Mouse (Mus musculus) neural tube, embryonic 13.5 days (tissue): ENCODE data around the gene Pimreg. TPM values are rescaled to one million over a fixed set of nuclear protein-coding genes. Genes with fewer than 3 reads are reported as not detected.

Experiments used
- ATAC-seq: fragments of 200-750 bp; cut with Nextera tagmentation; 2 replicates; pipeline ENCODE4 v1.8.0; 2017; ENCODE audit warnings: low read depth, mild to moderate bottlenecking, moderate TSS enrichment, moderate library complexity
- H3K27ac ChIP-seq: fragments of 300-500 bp; sonication (generic); replicated peaks from 2 replicates; pipeline ENCODE4 v1.5.1; 2015; ENCODE audit warnings: moderate library complexity, mild to moderate bottlenecking, inconsistent platforms
- H3K27me3 ChIP-seq: fragments of 300-500 bp; sonication (generic); 2 replicates; pipeline ENCODE4 v1.6.1; 2015; ENCODE audit warnings: mild to moderate bottlenecking, inconsistent platforms
- H3K36me3 ChIP-seq: fragments of 300-500 bp; sonication (generic); 2 replicates; pipeline ENCODE4 v1.6.1; 2015; ENCODE audit warnings: mild to moderate bottlenecking, inconsistent platforms
- H3K4me1 ChIP-seq: fragments of 300-500 bp; sonication (generic); replicated peaks from 2 replicates; pipeline ENCODE4 v1.6.1; 2015; ENCODE audit warnings: inconsistent platforms
- H3K4me2 ChIP-seq: fragments of 300-500 bp; sonication (generic); 2 replicates; pipeline ENCODE4 v1.6.1; 2015; ENCODE audit warnings: inconsistent platforms, mild to moderate bottlenecking, moderate library complexity
- H3K4me3 ChIP-seq: fragments of 300-500 bp; sonication (generic); 2 replicates; pipeline ENCODE4 v1.5.1; 2015; ENCODE audit warnings: mild to moderate bottlenecking, inconsistent platforms
- H3K9ac ChIP-seq: fragments of 300-500 bp; sonication (generic); 2 replicates; pipeline ENCODE4 v1.6.1; 2015; ENCODE audit warnings: moderate library complexity, mild to moderate bottlenecking, inconsistent platforms
- H3K9me3 ChIP-seq: fragments of 300-500 bp; sonication (generic); 2 replicates; pipeline ENCODE4 v1.6.1; 2016; ENCODE audit warnings: inconsistent platforms
- WGBS: fragments of 180-500 bp; shearing (Covaris S2); methylation state at CpG from one replicate; pipeline ENCODE4 v1.1.7; 2015; 5-methylcytosine and 5-hydroxymethylcytosine counted together
- polyA plus RNA-seq: library from polyadenylated mRNA; unstranded; fragments of >200 nt; fragmentation: Nextera tagmentation; extraction: Ambion mirVana; gene quantifications from 2 replicates; pipeline ENCODE4 v1.2.1, GENCODE M21; 2015

The Pimreg gene
- polyA plus RNA-seq, 1 experiment from 2014 or later = 31.2 TPM

GRCm38 (mm10) chr11:72014674-72015073 is 27.2 kb upstream of the Pimreg start:
- WGBS = 47% methylated on average over 4 of the region's 4 CpGs
- H3K9me3 ChIP-seq = no peaks in the 10 kb centered on the region
- no peak overlapping the region for H3K4me2 ChIP-seq
- H3K4me1 ChIP-seq = peaks cover 42% of the 10 kb centered on the region
- no peak overlapping the region for H3K9ac ChIP-seq
- H3K27ac ChIP-seq = no peak overlapping the region
- no peaks in the 10 kb centered on the region for H3K27me3 ChIP-seq
- no peak overlapping the region for H3K4me3 ChIP-seq
- H3K36me3 ChIP-seq = no peaks in the 10 kb centered on the region
- ATAC-seq = no peak

DNA sequence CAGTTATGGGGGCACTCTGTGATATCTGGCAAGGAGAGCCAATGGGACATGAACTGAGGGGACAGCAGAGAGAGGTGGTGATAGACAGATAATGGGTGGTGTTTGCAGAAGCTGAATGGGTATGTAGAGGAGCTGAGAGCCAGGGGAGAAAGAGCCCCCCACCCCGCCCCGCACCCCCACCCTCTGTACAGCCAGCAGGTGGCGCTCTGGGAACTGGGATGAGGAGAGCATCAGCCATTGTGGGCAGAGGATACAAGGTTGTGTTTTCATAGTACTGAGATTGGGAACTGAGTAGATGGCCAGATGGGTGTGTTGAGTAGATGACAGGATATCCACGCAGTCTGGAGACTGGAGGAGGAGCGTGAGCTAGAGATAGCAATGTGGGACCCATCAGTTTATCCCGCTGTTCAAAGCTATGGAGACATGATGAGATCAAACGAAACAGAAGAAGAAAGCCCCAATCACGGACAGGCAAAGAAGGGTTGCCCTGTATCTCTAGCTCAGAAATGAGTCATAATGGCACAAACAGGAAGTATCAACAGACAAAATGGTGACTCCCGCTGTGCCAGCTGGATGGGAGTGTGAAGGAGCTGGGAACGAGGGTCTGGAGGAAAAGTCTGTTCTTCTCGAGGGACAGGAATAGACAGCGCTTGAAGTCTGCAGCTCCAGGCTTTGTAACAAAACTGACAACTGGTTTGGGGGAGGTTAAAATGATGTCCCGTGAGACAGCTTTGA is 25.1 kb upstream of the Pimreg start:
- no peaks in the 10 kb centered on the region for H3K9me3 ChIP-seq
- H3K4me1 ChIP-seq = peaks cover 22% of the 10 kb centered on the region
- no peaks in the 10 kb centered on the region for H3K36me3 ChIP-seq
- no peak for ATAC-seq
- no peak overlapping the region for H3K4me2 ChIP-seq
- no peak overlapping the region for H3K9ac ChIP-seq
- no peaks in the 10 kb centered on the region for H3K27me3 ChIP-seq
- 80% methylated on average over 13 of the region's 13 CpGs for WGBS
- no peak overlapping the region for H3K27ac ChIP-seq
- no peak overlapping the region for H3K4me3 ChIP-seq

DNA sequence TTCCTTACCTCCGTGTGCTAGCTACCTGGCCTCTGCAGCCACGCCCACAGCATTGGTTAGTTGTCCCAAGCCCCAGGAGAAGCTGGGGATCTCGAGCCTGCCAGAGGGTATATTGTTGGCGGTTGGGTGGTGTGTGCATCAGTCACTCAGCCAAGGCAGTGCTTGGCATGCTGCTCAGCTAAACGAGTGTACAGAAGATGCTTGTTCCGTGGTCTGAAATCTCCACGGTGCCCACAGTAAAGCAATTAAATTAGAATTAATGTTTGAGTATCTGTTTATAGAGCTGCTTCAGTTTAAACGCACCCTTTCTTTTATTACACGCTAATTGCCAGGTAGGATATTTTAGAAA is 24.6 kb upstream of the Pimreg start:
- Histone ChIP-seq H3K36me3 (no peaks in the 10 kb centered on the region), H3K9me3 (no peaks in the 10 kb centered on the region), H3K27ac (no peak overlapping the region), H3K4me1 (peaks cover 16% of the 10 kb centered on the region), H3K4me2 (no peak overlapping the region), H3K27me3 (no peaks in the 10 kb centered on the region), H3K9ac (no peak overlapping the region), H3K4me3 (no peak overlapping the region)
- no peak for ATAC-seq
- WGBS = 55% methylated on average over 9 of the region's 9 CpGs

DNA sequence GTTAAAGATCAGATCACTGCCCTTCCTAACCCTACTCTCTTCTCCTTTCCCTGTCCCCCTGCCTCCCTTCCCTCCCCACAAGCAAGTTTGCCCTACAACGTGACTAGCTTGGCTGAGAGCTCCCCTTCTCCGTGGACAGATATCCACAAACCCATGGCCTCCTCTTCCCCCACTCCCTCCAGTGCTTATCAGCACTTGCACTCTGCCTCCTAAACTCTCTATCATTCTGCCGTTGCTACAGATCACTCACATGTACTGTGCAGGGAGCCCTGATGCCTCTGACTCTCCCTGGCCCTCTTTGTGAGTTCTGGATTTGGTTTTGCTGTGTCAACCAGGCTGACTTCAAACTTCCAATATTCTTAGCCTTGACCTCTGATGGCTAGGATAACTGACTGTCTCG is 20.8 kb upstream of the Pimreg start:
- H3K9ac ChIP-seq = no peak overlapping the region

GRCm38 (mm10) chr11:72022827-72023226 is 19.0 kb upstream of the Pimreg start:
- no peak overlapping the region for H3K4me3 ChIP-seq
- H3K27ac ChIP-seq = no peak overlapping the region
- no peak overlapping the region for H3K4me2 ChIP-seq
- 0 out of 2 replicates have a peak, but pooled peaks cover under 1% of the 10 kb centered on the region for H3K27me3 ChIP-seq
- H3K9me3 ChIP-seq = no peaks in the 10 kb centered on the region
- WGBS = 86% methylated on average over 6 of the region's 6 CpGs
- ATAC-seq = no peak
- H3K9ac ChIP-seq = no peak overlapping the region
- peaks cover 19% of the 10 kb centered on the region for H3K4me1 ChIP-seq
- no peaks in the 10 kb centered on the region for H3K36me3 ChIP-seq

More for the DNA sequence above, 20.8 kb upstream of the Pimreg start:
- Histone ChIP-seq H3K27me3 (no peaks in the 10 kb centered on the region), H3K36me3 (no peaks in the 10 kb centered on the region), H3K9me3 (no peaks in the 10 kb centered on the region), H3K4me1 (peaks cover 24% of the 10 kb centered on the region), H3K4me2 (no peak overlapping the region), H3K4me3 (no peak overlapping the region), H3K27ac (no peak overlapping the region)
- WGBS = 85% methylated on average over 4 of the region's 4 CpGs
- no peak for ATAC-seq

DNA sequence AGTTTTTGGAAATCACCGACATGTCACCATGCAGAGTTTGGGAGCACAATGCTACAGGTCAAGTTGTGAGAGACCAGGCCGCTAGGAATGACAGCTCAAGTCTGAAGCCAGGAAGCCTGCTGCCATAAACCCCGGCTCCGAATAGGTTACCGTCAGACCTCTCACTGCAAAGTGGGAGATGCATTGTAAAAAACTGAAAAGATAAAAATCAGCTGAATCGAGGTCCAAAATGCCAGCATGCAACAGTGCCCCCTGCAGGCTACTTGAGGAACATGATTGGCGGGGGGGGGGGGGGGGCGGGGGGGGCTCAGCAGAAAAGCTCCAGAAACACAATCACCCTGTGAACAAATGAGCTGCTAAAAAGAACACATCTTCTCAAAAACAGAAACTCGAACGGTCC is 18.3 kb upstream of the Pimreg start:
- Histone ChIP-seq H3K4me3 (no peak overlapping the region), H3K4me2 (no peak overlapping the region), H3K27ac (no peak overlapping the region), H3K4me1 (peaks cover 16% of the 10 kb centered on the region), H3K9ac (no peak overlapping the region), H3K36me3 (no peaks in the 10 kb centered on the region), H3K27me3 (0 out of 2 replicates have a peak, but pooled peaks cover 3% of the 10 kb centered on the region), H3K9me3 (no peaks in the 10 kb centered on the region)
- WGBS = 30% methylated on average over 10 of the region's 10 CpGs
- ATAC-seq = no peak

GRCm38 (mm10) chr11:72024193-72024781 is 17.5 kb upstream of the Pimreg start:
- Histone ChIP-seq H3K9me3 (no peaks in the 10 kb centered on the region), H3K27ac (no peak overlapping the region), H3K36me3 (no peaks in the 10 kb centered on the region), H3K4me1 (peaks cover 19% of the 10 kb centered on the region), H3K27me3 (0 out of 2 replicates have a peak, but pooled peaks cover 3% of the 10 kb centered on the region), H3K4me2 (no peak overlapping the region), H3K9ac (no peak overlapping the region), H3K4me3 (no peak overlapping the region)
- WGBS = 31% methylated on average over 5 of the region's 5 CpGs
- ATAC-seq = peak; percentile 59; the same call in 1 of the 2 replicates

- H3K9ac ChIP-seq = no peak overlapping the region
- H3K27ac ChIP-seq = no peak overlapping the region
- no peak for ATAC-seq
- H3K36me3 ChIP-seq = no peaks in the 10 kb centered on the region
- WGBS = 44% methylated on average over 5 of the region's 5 CpGs
- H3K4me1 ChIP-seq = peaks cover 22% of the 10 kb centered on the region
- H3K4me3 ChIP-seq = no peak overlapping the region
- H3K27me3 ChIP-seq = 0 out of 2 replicates have a peak, but pooled peaks cover 11% of the 10 kb centered on the region
- no peaks in the 10 kb centered on the region for H3K9me3 ChIP-seq
- H3K4me2 ChIP-seq = no peak overlapping the region
Measured at GRCm38 (mm10) chr11:72025843-72026242, 16.0 kb upstream of the Pimreg start.

DNA sequence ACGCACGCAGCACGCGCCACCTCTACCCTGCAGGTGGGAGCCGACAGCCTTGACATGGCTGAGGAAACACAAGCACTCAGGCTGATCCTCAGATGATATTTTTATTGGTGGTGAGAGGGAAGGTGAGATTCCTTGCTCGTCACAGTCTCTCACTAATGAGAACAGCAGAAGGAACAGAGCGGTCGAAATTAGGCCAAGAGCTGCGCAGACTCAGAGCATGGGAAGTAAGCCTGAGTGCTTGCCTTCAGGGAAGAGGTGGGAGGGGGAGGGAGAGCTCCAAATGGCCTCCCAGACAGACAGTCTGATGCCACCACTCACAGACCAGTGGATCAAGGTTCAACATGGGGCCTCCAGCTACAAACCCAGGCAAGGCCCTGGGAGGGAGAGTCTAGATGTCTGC is 15.3 kb upstream of the Pimreg start:
- WGBS = 82% methylated on average over 9 of the region's 9 CpGs
- no peak for ATAC-seq
- H3K4me2 ChIP-seq = no peak overlapping the region

DNA sequence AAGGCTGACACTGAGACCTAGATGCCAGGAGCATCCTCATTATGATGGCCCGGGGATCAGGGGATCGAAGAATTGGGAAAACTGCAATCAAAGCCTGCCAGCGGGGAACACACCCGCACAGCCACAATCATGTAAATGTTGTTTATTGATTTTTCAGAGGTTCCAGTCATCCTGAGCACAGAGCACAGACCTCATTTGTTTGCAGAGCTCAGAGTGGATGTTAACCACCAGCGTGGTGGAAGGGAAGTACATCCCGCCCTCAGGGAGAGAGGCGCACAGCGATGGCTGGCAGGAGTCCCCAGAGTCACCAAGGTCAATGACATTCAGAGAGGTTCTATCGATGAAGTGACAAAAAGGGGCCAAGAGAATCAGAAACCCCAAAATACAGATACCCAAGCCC is 14.0 kb upstream of the Pimreg start:
- WGBS = 77% methylated on average over 9 of the region's 9 CpGs
- no peak overlapping the region for H3K4me2 ChIP-seq
- H3K36me3 ChIP-seq = no peaks in the 10 kb centered on the region
- 0 out of 2 replicates have a peak, but pooled peaks cover 11% of the 10 kb centered on the region for H3K27me3 ChIP-seq
- H3K4me1 ChIP-seq = peaks cover 21% of the 10 kb centered on the region
- H3K27ac ChIP-seq = no peak overlapping the region
- ATAC-seq = no peak
- H3K9me3 ChIP-seq = no peaks in the 10 kb centered on the region
- H3K9ac ChIP-seq = no peak overlapping the region
- H3K4me3 ChIP-seq = no peak overlapping the region

More for the DNA sequence above, 15.3 kb upstream of the Pimreg start:
- Histone ChIP-seq H3K36me3 (no peaks in the 10 kb centered on the region), H3K4me3 (no peak overlapping the region), H3K27me3 (0 out of 2 replicates have a peak, but pooled peaks cover 11% of the 10 kb centered on the region), H3K9me3 (no peaks in the 10 kb centered on the region), H3K27ac (no peak overlapping the region), H3K9ac (no peak overlapping the region), H3K4me1 (peaks cover 22% of the 10 kb centered on the region)

- Histone ChIP-seq H3K4me1 (peaks cover 9% of the 10 kb centered on the region; the same call in 1 of the 2 replicates), H3K4me3 (no peak overlapping the region), H3K9me3 (no peaks in the 10 kb centered on the region), H3K9ac (no peak overlapping the region), H3K27me3 (0 out of 2 replicates have a peak, but pooled peaks cover 11% of the 10 kb centered on the region), H3K36me3 (no peaks in the 10 kb centered on the region), H3K27ac (no peak overlapping the region), H3K4me2 (no peak overlapping the region)
- ATAC-seq = no peak
- WGBS = 21% methylated on average over 23 of the region's 23 CpGs
Measured at GRCm38 (mm10) chr11:72029143-72029542, 12.7 kb upstream of the Pimreg start.

- no peak for ATAC-seq
- 92% methylated on average over 7 of the region's 7 CpGs for WGBS
- H3K9ac ChIP-seq = no peak overlapping the region
Measured at GRCm38 (mm10) chr11:72031353-72031752, 10.5 kb upstream of the Pimreg start.

More at GRCm38 (mm10) chr11:72031353-72031752, 10.5 kb upstream of the Pimreg start:
- H3K4me1 ChIP-seq = peaks cover 8% of the 10 kb centered on the region; the same call in 1 of the 2 replicates
- H3K4me2 ChIP-seq = no peak overlapping the region
- H3K9me3 ChIP-seq = no peaks in the 10 kb centered on the region
- H3K36me3 ChIP-seq = no peaks in the 10 kb centered on the region
- no peak overlapping the region for H3K27ac ChIP-seq
- no peak overlapping the region for H3K4me3 ChIP-seq
- 0 out of 2 replicates have a peak, but pooled peaks cover 11% of the 10 kb centered on the region for H3K27me3 ChIP-seq
